Mouse (Mus musculus) spleen, postnatal 10 days (tissue): ENCODE measurements around the gene Vmn1r234.
"Not testable (repeated sequence)": the region's sequence is repeated elsewhere in the genome, so short reads cannot be mapped to it uniquely, and the experiment has no call there.

Experiments
- DNase-seq, 2 experiments: peaks; one replicate each; pipeline ENCODE4 v3.0.0; 2021 to 2022; ENCODE audit warnings: low spot score in 2 of 2

Gene Vmn1r234

DNA sequence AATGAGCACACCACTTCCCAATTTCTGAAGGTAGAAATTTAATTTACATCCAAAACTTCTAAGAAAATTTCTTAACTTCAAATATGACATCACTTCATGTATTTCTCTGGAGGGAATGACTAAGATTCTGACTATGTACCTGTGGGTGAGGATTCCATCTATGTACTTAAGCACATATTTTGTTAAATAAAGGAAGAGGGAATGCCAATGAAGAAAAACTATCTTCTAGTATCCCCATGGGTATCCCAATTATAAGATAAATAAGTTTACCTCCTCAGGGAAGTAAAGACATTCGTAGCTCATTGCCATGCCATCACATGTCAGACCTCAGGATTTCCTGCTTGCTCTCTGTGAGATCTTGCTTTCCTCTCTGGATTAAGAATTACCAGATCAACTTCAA is at the start of gene Vmn1r234:
Gene Vmn1r234 (plus strand): TSS at position 301 of the 400 bp plus-strand sequence.
- DNase-seq: no peak

DNA sequence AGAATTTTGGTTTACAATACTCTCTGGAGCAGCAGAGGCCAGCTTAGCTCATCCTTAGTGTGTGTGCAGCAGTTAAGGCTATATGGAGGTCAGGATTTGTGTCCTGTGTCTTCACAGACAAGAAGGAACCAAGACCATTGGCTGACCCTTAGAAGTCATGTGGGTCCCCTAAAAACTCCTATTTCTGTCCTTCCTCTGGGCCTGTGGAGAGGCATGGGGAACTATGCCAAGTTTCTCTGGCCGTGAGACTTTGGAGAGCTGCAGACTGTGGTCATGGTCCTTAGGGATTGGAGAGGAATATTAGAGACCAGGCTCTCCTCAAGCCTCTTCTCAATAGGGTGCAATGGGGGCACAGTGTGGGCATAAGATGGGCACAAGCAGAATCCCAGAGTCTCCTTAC is 14.8 kb upstream of the Vmn1r234 start:
- not testable (repeated sequence) for DNase-seq

DNA sequence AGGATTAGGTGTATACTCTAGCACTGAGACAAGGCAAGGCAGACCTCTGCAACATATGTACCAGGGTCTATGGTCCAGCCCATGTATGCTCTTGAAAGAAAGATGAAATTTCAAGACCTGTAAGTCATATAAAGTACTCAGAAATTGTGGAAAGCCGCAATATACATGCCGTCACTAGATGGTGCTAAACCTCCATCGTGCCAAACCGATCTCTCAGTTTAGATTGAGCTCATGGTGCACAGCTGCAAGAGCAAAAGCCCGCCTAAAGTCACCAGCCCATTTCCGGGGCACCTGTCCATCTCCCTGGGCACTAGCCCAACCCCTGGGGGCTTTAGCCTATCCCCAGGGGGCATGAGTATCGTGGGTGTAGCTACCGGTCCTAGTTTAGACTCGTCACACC is 5.8 kb downstream of the Vmn1r234 start:
- DNase-seq: peak; percentile 26 to 55

DNA sequence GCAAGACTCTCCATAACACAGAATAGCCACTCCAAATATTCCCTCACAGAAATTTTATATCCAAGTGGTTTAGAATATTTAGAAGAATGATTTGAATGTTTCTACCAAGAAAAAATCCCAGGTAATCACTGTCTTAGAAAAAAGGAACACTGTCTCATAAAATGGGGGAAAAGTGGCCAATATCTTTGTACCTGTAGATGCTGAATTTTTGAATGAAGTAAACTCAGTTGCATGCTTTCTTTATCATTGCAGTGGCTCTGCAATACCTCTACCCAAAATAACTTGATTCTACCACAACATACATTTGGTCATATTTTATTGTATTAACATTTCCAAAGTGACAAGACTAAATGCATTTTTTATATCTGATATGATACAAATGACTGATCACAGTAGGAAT is 30.2 kb downstream of the Vmn1r234 start, which contains the start of gene Vmn1r235:
Gene Vmn1r235 (plus strand): TSS at position 301 of the 400 bp plus-strand sequence.
- no peak for DNase-seq

DNA sequence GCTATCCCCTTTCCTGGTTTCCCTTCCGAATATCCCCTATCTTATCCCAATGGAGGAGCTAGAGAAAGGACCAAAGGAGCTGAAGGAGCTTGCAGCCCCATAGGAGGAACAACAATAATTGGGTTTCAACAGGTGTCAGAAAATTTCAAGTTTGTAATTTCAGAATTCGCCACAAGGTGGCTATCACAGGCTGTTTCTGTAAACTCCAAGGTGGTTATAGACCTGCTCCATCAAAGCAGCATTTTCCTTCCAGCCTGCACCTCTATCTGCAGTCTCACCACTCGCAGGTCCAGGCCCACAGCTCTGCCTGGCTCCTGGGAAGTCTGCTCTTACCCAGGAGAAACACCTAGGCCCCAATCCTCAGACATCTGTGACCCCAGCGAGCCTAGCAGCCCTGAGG is 46.2 kb downstream of the Vmn1r234 start:
- peak in 1 of 2 experiments; percentile 16 for DNase-seq

DNA sequence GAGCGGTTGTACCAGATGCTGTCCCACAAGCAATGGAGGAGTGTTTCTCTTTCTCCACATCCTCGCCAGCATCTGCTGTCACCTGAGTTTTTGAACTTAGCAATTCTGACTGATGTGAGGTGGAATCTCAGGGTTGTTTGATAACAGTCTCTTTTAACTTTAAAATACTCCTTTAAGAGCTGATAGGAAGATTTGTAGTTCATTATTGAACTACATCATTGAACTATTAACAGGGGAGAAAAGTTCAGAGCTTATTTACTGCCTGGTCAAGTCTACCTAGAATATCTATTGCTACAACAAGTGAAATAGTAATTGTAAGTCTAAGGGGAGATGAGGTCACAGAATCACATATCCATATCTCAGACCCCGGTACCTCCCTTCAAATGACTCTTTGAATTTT is 56.8 kb downstream of the Vmn1r234 start, which contains the start of gene Vmn1r236:
Gene Vmn1r236 (plus strand): TSS at position 301 of the 400 bp plus-strand sequence.
- no peak for DNase-seq

DNA sequence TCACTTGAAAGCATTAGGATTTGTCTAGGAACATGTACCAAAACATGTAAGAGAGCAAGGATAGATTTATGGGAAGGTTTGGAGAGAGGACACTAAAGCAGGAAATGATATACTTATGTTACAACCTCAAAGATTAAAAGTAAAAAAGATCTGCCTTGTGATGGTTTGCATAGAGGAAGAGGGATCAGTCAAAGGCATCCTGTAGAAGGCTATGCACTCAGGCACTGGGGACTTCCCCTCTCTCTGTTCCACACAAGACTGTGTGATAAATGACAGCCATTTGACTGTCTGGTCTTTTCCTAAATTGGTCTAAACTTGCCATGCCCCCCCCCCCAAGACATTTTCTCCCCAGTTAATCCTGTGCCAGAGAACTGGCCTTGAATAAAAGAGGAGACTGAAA is 58.5 kb downstream of the Vmn1r234 start:
- no peak for DNase-seq
